Mouse (Mus musculus) ES-E14 (cell line): Measurements from ENCODE around the gene Crybg3. TPM values are rescaled to one million over a fixed set of nuclear protein-coding genes. Genes with fewer than 3 reads are reported as not detected.

Experiments
- DNase-seq: peaks from one replicate; pipeline ENCODE4 v3.0.0-alpha.2; 2013; ENCODE audit warnings: low read depth, low spot score
- H3K27ac ChIP-seq: 2 replicates; pipeline ENCODE4 v1.5.1; 2012; ENCODE audit warnings: low read depth, mild to moderate bottlenecking, low read length, moderate library complexity, mixed read lengths; ENCODE audit not compliant: poor library complexity, insufficient read depth, severe bottlenecking
- H3K36me3 ChIP-seq: 2 replicates; pipeline ENCODE4 v1.6.1; 2012; ENCODE audit warnings: mild to moderate bottlenecking, low read length, moderate library complexity, mixed read lengths; ENCODE audit not compliant: control insufficient read depth, poor library complexity, insufficient read depth, severe bottlenecking
- H3K4me1 ChIP-seq, 2 experiments: fragments of 150-350 bp in 1 of 2; sonication (generic) in 1 of 2; 2 replicates each; pipeline ENCODE4 v1.6.1; 2012; ENCODE audit warnings: low read length in 2 of 2, mild to moderate bottlenecking in 1 of 2, mixed read lengths in 1 of 2; ENCODE audit not compliant: control insufficient read depth in 2 of 2, insufficient read depth in 2 of 2, poor library complexity in 1 of 2
- H3K4me3 ChIP-seq, 2 experiments: fragments of 150-350 bp in 1 of 2; sonication (generic) in 1 of 2; 2 replicates each; pipeline ENCODE4 v1.5.1; 2012; ENCODE audit warnings: low read length in 2 of 2, low read depth in 1 of 2, mild to moderate bottlenecking in 1 of 2, mixed read lengths in 1 of 2; ENCODE audit not compliant: insufficient read depth in 1 of 2, poor library complexity in 1 of 2, severe bottlenecking in 1 of 2
- H3K9ac ChIP-seq: 2 replicates; pipeline ENCODE4 v1.6.1; 2012; ENCODE audit warnings: low read depth, mild to moderate bottlenecking, low read length, mixed read lengths; ENCODE audit not compliant: poor library complexity, insufficient read depth, severe bottlenecking
- H3K9me3 ChIP-seq: fragments of 150-350 bp; sonication (generic); 2 replicates; pipeline ENCODE4 v1.6.1; 2012; ENCODE audit warnings: low read depth, mild to moderate bottlenecking, low read length; ENCODE audit not compliant: control insufficient read depth, insufficient read depth
- CHD2 ChIP-seq: IDR thresholded peaks from 2 replicates; pipeline ENCODE4 v1.6.1; 2014; ENCODE audit warnings: mild to moderate bottlenecking, low read depth, low read length, inconsistent platforms
- HCFC1 ChIP-seq: IDR thresholded peaks from 2 replicates; pipeline ENCODE4 v1.6.1; 2012; ENCODE audit warnings: low read length, inconsistent platforms, borderline replicate concordance; ENCODE audit not compliant: insufficient read depth
- MAFK ChIP-seq: IDR thresholded peaks from 2 replicates; pipeline ENCODE4 v1.6.1; 2014; ENCODE audit warnings: mild to moderate bottlenecking, low read depth, low read length, inconsistent platforms; ENCODE audit not compliant: insufficient read depth
- ZC3H11A ChIP-seq: IDR thresholded peaks from 2 replicates; pipeline ENCODE4 v1.6.1; 2012; ENCODE audit warnings: low read depth, mild to moderate bottlenecking, inconsistent platforms, low read length, borderline replicate concordance
- ZNF384 ChIP-seq: IDR thresholded peaks from 2 replicates; pipeline ENCODE4 v1.6.1; 2012; ENCODE audit warnings: low read depth, low read length, inconsistent platforms
- in situ Hi-C, 2 experiments: fragments of 600-800 bp; cut with MboI; formaldehyde crosslinking; loops; one replicate each; pipeline ENCODE4 v1.15.1; 2025; ENCODE audit warnings: low sequenced_read_pairs in 2 of 2, inconsistent platforms in 1 of 2; ENCODE audit not compliant: unreplicated experiment in 2 of 2
- total RNA-seq: library from RNA; depleted of rRNA; stranded (reverse); fragments of 300-350 nt; gene quantifications from 2 replicates; pipeline ENCODE4 v1.2.3, GENCODE M21; 2012

Crybg3 gene
- total RNA-seq, 1 experiment: 10.2 TPM

- H3K9ac ChIP-seq: no peak overlapping the region
- H3K4me1 ChIP-seq: peaks cover 0 to 3% of the 10 kb centered on the region in 2 experiments; a peak in 1 of 4 replicates
- in situ Hi-C loops: no loop called here
- no peaks in the 10 kb centered on the region for H3K9me3 ChIP-seq
- TF ChIP-seq HCFC1 (no peak), MAFK (no peak), ZC3H11A (no peak), CHD2 (no peak), ZNF384 (no peak)
- H3K4me3 ChIP-seq: no peak overlapping the region
- no peak for DNase-seq
- H3K27ac ChIP-seq: no peak overlapping the region
- no peaks in the 10 kb centered on the region for H3K36me3 ChIP-seq
Observed at GRCm38 (mm10) chr16:59604078-59604781, 3.5 kb upstream of the Crybg3 start.

GRCm38 (mm10) chr16:59599411-59600265, 1.1 kb downstream of the Crybg3 start:
- TF ChIP-seq ZC3H11A (no peak), ZNF384 (peak; percentile 25; the same call in 1 of the 2 replicates)
- Histone ChIP-seq H3K9me3 (no peaks in the 10 kb centered on the region), H3K27ac (no peak overlapping the region), H3K4me1 (peaks cover 0 to 3% of the 10 kb centered on the region in 2 experiments; a peak in 1 of 4 replicates), H3K9ac (peak overlapping the region; percentile 71; the same call in 1 of the 2 replicates), H3K36me3 (no peaks in the 10 kb centered on the region), H3K4me3 (peak overlapping the region; percentile 70 to 94; a peak in 3 of 4 replicates)
- DNase-seq: no peak
- in situ Hi-C loops: no loop called here

- H3K4me3 ChIP-seq: no peak overlapping the region
- H3K4me1 ChIP-seq: peaks cover 0 to 3% of the 10 kb centered on the region in 2 experiments; a peak in 1 of 4 replicates
- in situ Hi-C loops: no loop called here
- TF ChIP-seq ZNF384: no peak
- no peak for TF ChIP-seq CHD2
- no peak for TF ChIP-seq HCFC1
- TF ChIP-seq ZC3H11A: no peak
- no peak for TF ChIP-seq MAFK
- no peak overlapping the region for H3K27ac ChIP-seq
- H3K9me3 ChIP-seq: no peaks in the 10 kb centered on the region
- no peak for DNase-seq
- H3K9ac ChIP-seq: no peak overlapping the region
- no peaks in the 10 kb centered on the region for H3K36me3 ChIP-seq
Observed at GRCm38 (mm10) chr16:59598997-59599396, 1.8 kb downstream of the Crybg3 start.

- Histone ChIP-seq H3K27ac (no peak overlapping the region), H3K9me3 (no peaks in the 10 kb centered on the region), H3K9ac (no peak overlapping the region), H3K4me3 (no peak overlapping the region), H3K4me1 (peaks cover 0 to 3% of the 10 kb centered on the region in 2 experiments; a peak in 1 of 4 replicates), H3K36me3 (no peaks in the 10 kb centered on the region)
- in situ Hi-C loops: no loop called here
- no peak for DNase-seq
- TF ChIP-seq ZC3H11A: no peak
- no peak for TF ChIP-seq ZNF384
- TF ChIP-seq MAFK: no peak
- TF ChIP-seq CHD2: no peak
- TF ChIP-seq HCFC1: no peak
Observed at GRCm38 (mm10) chr16:59597256-59597655, 3.5 kb downstream of the Crybg3 start.
